Mouse (Mus musculus): ENCODE results near the gene P2rx1.

- TF ChIP-seq POLR2A (IDR thresholded peaks at IDR 0.05; ENCODE audit: insufficient read depth, low read depth, low read length) (no peak), CTCF (IDR thresholded peaks at IDR 0.05; ENCODE audit: insufficient read depth, low read depth, low read length) (no peak)
Measured at GRCm38 (mm10) chr11:72952697-72953096, 46.2 kb upstream of the P2rx1 start.
